Mouse (Mus musculus) kidney, adult 2 months (tissue): ENCODE results near the gene Hk3. TPM values are rescaled to one million over a fixed set of nuclear protein-coding genes. Genes with fewer than 3 reads are reported as not detected.

Source experiments
- DNase-seq: peaks from one replicate; pipeline ENCODE4 v3.0.0; 2021
- H3K27ac ChIP-seq: fragments of 200-500 bp; 2 replicates; pipeline ENCODE4 v1.5.1; 2012; ENCODE audit warnings: low read depth, low read length, control low read depth, inconsistent platforms; ENCODE audit not compliant: insufficient read depth
- H3K27me3 ChIP-seq: fragments of 200-500 bp; replicated peaks from 2 replicates; pipeline ENCODE4 v1.6.1; 2012; ENCODE audit warnings: mild to moderate bottlenecking, moderate library complexity, low read length, inconsistent platforms; ENCODE audit not compliant: control insufficient read depth, insufficient read depth
- H3K36me3 ChIP-seq: fragments of 200-500 bp; 2 replicates; pipeline ENCODE4 v1.6.1; 2012; ENCODE audit warnings: mild to moderate bottlenecking, moderate library complexity, low read length, inconsistent platforms; ENCODE audit not compliant: control insufficient read depth, insufficient read depth
- H3K4me1 ChIP-seq: fragments of 200-500 bp; 2 replicates; pipeline ENCODE4 v1.6.1; 2011; ENCODE audit warnings: low read length; ENCODE audit not compliant: control insufficient read depth, insufficient read depth
- H3K4me3 ChIP-seq: fragments of 200-500 bp; 2 replicates; pipeline ENCODE4 v1.5.1; 2011; ENCODE audit warnings: mild to moderate bottlenecking, low read depth, low read length, control low read depth; ENCODE audit not compliant: insufficient read depth
- CTCF ChIP-seq: fragments of 200-500 bp; conservative IDR thresholded peaks from 2 replicates; pipeline ENCODE4 v1.5.1; 2011; ENCODE audit warnings: low read depth, mild to moderate bottlenecking, control low read depth, low read length, moderate library complexity, mixed read lengths; ENCODE audit not compliant: insufficient read depth, insufficient read length
- POLR2A ChIP-seq: fragments of 200-500 bp; IDR thresholded peaks from one replicate; pipeline ENCODE4 v1.6.1; 2011; ENCODE audit warnings: low read depth, low read length, control low read depth
- WGBS: fragments of 180-500 bp; shearing (Covaris S2); methylation state at CpG from one replicate; pipeline ENCODE4 v1.1.7; 2018; 5-methylcytosine and 5-hydroxymethylcytosine counted together
- polyA plus RNA-seq: library from polyadenylated mRNA; depleted of rRNA; stranded (reverse); fragments of >200 nt; gene quantifications from 2 replicates; pipeline ENCODE4 v1.2.3, GENCODE M21; 2012

The Hk3 gene
- polyA plus RNA-seq, 1 experiment = 1.0 TPM

GRCm38 (mm10) chr13:54969513-54969912, 51.7 kb downstream of the Hk3 start:
- TF ChIP-seq POLR2A = no peak
- no peak for TF ChIP-seq CTCF
- WGBS = 44% methylated on average over 9 of the region's 9 CpGs
- Histone ChIP-seq H3K27me3 (no peaks in the 10 kb centered on the region), H3K4me3 (no peak overlapping the region), H3K36me3 (no peaks in the 10 kb centered on the region), H3K27ac (no peak overlapping the region), H3K4me1 (no peaks in the 10 kb centered on the region)
- no peak for DNase-seq

GRCm38 (mm10) chr13:54968636-54969035, 52.5 kb downstream of the Hk3 start:
- no peaks in the 10 kb centered on the region for H3K36me3 ChIP-seq
- H3K27me3 ChIP-seq = no peaks in the 10 kb centered on the region
- no peak for TF ChIP-seq POLR2A
- 60% methylated on average over 5 of the region's 5 CpGs for WGBS
- DNase-seq = no peak
- no peak overlapping the region for H3K27ac ChIP-seq
- no peaks in the 10 kb centered on the region for H3K4me1 ChIP-seq
- H3K4me3 ChIP-seq = no peak overlapping the region

- no peak for TF ChIP-seq CTCF
- no peak for TF ChIP-seq POLR2A
- WGBS = 74% methylated on average over 11 of the region's 11 CpGs
Observed at GRCm38 (mm10) chr13:54967501-54967900, 53.7 kb downstream of the Hk3 start.

GRCm38 (mm10) chr13:54965256-54965655, 55.9 kb downstream of the Hk3 start:
- Histone ChIP-seq H3K27me3 (no peaks in the 10 kb centered on the region), H3K4me1 (no peaks in the 10 kb centered on the region), H3K36me3 (no peaks in the 10 kb centered on the region), H3K4me3 (no peak overlapping the region), H3K27ac (no peak overlapping the region)
- DNase-seq = no peak
- TF ChIP-seq POLR2A = no peak
- TF ChIP-seq CTCF = no peak
- WGBS = 88% methylated on average over 6 of the region's 6 CpGs

More at GRCm38 (mm10) chr13:54967501-54967900, 53.7 kb downstream of the Hk3 start:
- Histone ChIP-seq H3K36me3 (no peaks in the 10 kb centered on the region), H3K4me3 (no peak overlapping the region), H3K27me3 (no peaks in the 10 kb centered on the region), H3K27ac (no peak overlapping the region), H3K4me1 (no peaks in the 10 kb centered on the region)
- DNase-seq = no peak

- H3K4me1 ChIP-seq = no peaks in the 10 kb centered on the region
- no peak overlapping the region for H3K4me3 ChIP-seq
- 65% methylated on average over 3 of the region's 3 CpGs for WGBS
- no peak for DNase-seq
- H3K27me3 ChIP-seq = no peaks in the 10 kb centered on the region
- no peak overlapping the region for H3K27ac ChIP-seq
- TF ChIP-seq CTCF = no peak
- no peak for TF ChIP-seq POLR2A
- H3K36me3 ChIP-seq = no peaks in the 10 kb centered on the region
Observed at GRCm38 (mm10) chr13:54960491-54960890, 60.7 kb downstream of the Hk3 start.

GRCm38 (mm10) chr13:54959842-54960241, 61.3 kb downstream of the Hk3 start:
- no peak for DNase-seq
- 51% methylated on average over 6 of the region's 6 CpGs for WGBS

GRCm38 (mm10) chr13:54959059-54959701, 62.0 kb downstream of the Hk3 start:
- H3K27me3 ChIP-seq = no peaks in the 10 kb centered on the region
- 45% methylated on average over 15 of the region's 15 CpGs for WGBS

More at GRCm38 (mm10) chr13:54959842-54960241, 61.3 kb downstream of the Hk3 start:
- Histone ChIP-seq H3K27me3 (no peaks in the 10 kb centered on the region), H3K4me3 (no peak overlapping the region), H3K4me1 (no peaks in the 10 kb centered on the region), H3K27ac (no peak overlapping the region), H3K36me3 (no peaks in the 10 kb centered on the region)
- TF ChIP-seq CTCF (no peak), POLR2A (no peak)

More at GRCm38 (mm10) chr13:54959059-54959701, 62.0 kb downstream of the Hk3 start:
- no peak overlapping the region for H3K27ac ChIP-seq
- DNase-seq = no peak
- TF ChIP-seq POLR2A (no peak), CTCF (no peak)
- H3K36me3 ChIP-seq = no peaks in the 10 kb centered on the region
- no peak overlapping the region for H3K4me3 ChIP-seq
- no peaks in the 10 kb centered on the region for H3K4me1 ChIP-seq
